Mouse (Mus musculus) ovary, postnatal 14 days (tissue): ENCODE data around the gene Cdkal1.

ENCODE experiments used
- DNase-seq: peaks from one replicate; pipeline ENCODE4 v3.0.0; 2022; ENCODE audit warnings: low spot score

Cdkal1 gene

GRCm38 (mm10) chr13:29403217-29403616 lies 452.3 kb downstream of the Cdkal1 start:
- no peak for DNase-seq

GRCm38 (mm10) chr13:29402526-29403040 lies 452.9 kb downstream of the Cdkal1 start:
- DNase-seq, result no peak

GRCm38 (mm10) chr13:29399908-29400307 lies 455.6 kb downstream of the Cdkal1 start:
- DNase-seq, result no peak

- no peak for DNase-seq
Observed at GRCm38 (mm10) chr13:29398456-29398855, 457.0 kb downstream of the Cdkal1 start.

GRCm38 (mm10) chr13:29395694-29396093 lies 459.8 kb downstream of the Cdkal1 start:
- DNase-seq, result no peak

GRCm38 (mm10) chr13:29390025-29390424 lies 465.4 kb downstream of the Cdkal1 start:
- no peak for DNase-seq

- no peak for DNase-seq
Observed at GRCm38 (mm10) chr13:29388918-29389317, 466.6 kb downstream of the Cdkal1 start.

GRCm38 (mm10) chr13:29377572-29377971 lies 477.9 kb downstream of the Cdkal1 start:
- DNase-seq, result no peak

- no peak for DNase-seq
Observed at GRCm38 (mm10) chr13:29371916-29372315, 483.6 kb downstream of the Cdkal1 start.

GRCm38 (mm10) chr13:29371466-29371771 lies 484.1 kb downstream of the Cdkal1 start:
- no peak for DNase-seq

GRCm38 (mm10) chr13:29370731-29371465 lies 484.6 kb downstream of the Cdkal1 start:
- DNase-seq, result no peak

- DNase-seq, result no peak
Observed at GRCm38 (mm10) chr13:29368806-29369205, 486.7 kb downstream of the Cdkal1 start.

- no peak for DNase-seq
Observed at GRCm38 (mm10) chr13:29364901-29365625, 490.4 kb downstream of the Cdkal1 start.

- DNase-seq, result no peak
Observed at GRCm38 (mm10) chr13:29364009-29364408, 491.5 kb downstream of the Cdkal1 start.

GRCm38 (mm10) chr13:29361842-29362241 lies 493.6 kb downstream of the Cdkal1 start:
- DNase-seq, result no peak

- DNase-seq, result no peak
Observed at GRCm38 (mm10) chr13:29360899-29361298, 494.6 kb downstream of the Cdkal1 start.

- DNase-seq, result no peak
Observed at GRCm38 (mm10) chr13:29359341-29359740, 496.1 kb downstream of the Cdkal1 start.

GRCm38 (mm10) chr13:29357483-29357882 lies 498.0 kb downstream of the Cdkal1 start:
- no peak for DNase-seq

- DNase-seq, result no peak
Observed at GRCm38 (mm10) chr13:29356158-29356485, 499.4 kb downstream of the Cdkal1 start.

- DNase-seq, result no peak
Observed at GRCm38 (mm10) chr13:29355484-29356157, 499.9 kb downstream of the Cdkal1 start.

GRCm38 (mm10) chr13:29354943-29355342 lies 500.5 kb downstream of the Cdkal1 start:
- no peak for DNase-seq

- DNase-seq, result no peak
Observed at GRCm38 (mm10) chr13:29353888-29354415, 501.5 kb downstream of the Cdkal1 start.
